Mouse (Mus musculus): ENCODE measurements around the gene Flot2. TPM values are rescaled to one million over a fixed set of nuclear protein-coding genes. Genes with fewer than 3 reads are reported as not detected.

Flot2 gene
- polyA plus RNA-seq (2012): 18.9 and 20.8 TPM in 2 replicates

DNA sequence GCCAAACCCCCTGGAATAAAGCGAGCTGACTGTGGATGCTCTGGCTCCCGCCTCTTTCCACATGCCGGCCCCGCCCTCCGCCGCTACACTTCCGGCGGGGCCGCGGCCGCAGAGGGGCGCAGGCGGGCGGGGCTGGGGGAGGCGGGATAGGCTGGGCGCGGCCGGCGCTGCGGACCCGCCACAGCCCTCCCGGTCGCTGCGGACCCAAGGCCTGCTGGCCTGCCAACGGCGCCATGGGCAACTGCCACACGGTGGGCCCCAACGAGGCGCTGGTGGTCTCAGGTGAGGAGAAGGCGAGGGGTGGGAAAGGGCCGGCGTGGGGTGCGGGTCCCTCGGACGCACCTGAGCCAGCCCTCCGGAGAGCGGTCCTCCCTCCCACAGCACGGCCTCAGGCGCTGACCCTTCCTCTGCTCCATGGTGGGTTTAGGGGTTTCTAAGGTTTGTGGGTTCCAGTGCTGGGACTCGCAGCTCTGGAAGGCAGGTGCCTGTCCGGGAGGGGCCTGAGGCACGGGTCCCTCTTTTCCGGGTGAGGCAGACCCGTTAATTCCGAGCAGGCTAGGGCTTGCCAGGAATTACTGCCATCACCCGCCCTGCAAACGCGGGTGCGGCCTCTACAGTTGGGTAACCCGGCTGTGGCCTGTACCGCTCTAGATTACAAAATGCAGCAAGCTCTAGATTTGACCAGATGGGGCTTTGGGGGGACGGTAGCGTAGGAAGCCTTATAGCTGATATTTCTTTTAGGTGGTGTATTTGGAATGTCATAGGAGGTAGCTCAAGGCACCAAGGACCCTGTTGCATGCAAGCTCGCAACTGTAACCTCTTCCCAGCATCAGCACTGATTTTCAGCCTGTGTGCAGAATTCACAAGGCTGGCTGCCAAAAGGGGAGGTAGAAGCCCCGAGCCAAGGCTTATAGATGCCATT is at the start of gene Flot2:
Flot2 (plus strand) TSS at position 101 of the 922 bp plus-strand sequence.
- no peak for TF ChIP-seq GATA1 (IDR thresholded peaks at IDR 0.05; ENCODE audit: low read length)

DNA sequence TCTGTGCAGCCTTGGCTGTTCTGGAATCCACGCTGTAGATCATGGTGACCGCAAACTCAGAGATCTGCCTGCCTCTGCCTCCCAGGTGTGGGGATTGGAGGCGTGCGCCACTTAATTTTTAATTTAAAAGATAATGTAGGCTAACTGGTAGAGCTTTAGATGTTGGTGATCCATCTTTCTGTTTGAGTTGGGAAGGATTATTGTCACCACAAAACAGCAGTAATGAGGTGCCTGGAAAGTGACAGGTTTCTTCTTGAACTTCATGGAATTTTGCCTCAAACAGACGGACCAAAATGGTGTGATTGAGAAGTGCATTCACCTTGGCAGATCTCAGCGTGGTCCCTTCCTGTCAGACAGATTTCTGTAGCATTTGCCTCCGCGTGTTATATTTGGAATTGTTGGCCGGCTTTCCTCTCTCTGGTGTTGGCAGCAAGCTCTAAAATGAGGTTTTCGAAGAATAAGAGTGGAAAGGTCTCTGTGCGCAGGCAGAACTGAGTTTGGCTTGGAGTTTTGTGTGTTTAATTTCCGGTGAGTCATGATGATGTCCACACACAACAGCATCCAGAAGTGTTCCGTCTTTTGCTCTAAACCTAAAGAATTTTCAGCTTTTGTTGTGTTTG is 48.5 kb upstream of the Flot2 start:
- no peak for TF ChIP-seq GATA1 (IDR thresholded peaks at IDR 0.05; ENCODE audit: low read length)

DNA sequence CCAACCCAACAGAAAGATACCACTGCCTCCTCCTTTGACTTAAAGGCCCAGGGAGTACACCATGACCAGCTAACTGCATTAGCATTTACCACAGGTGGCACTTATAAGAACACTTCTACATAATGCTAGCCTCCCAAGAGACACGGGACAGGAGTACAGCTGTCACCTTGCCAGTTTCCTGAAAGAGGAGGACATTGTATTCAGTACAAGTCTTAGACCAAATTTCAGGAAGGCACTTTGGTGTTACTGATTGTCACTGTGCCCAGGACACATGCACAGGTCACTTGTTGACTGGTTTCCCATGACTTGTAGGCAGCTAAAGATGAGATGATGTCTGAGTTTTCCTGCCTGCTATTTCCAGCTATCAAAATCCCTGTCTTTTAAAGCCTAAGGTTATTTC is 42.2 kb upstream of the Flot2 start:
- TF ChIP-seq GATA1 (IDR thresholded peaks at IDR 0.05; ENCODE audit: low read length): no peak

DNA sequence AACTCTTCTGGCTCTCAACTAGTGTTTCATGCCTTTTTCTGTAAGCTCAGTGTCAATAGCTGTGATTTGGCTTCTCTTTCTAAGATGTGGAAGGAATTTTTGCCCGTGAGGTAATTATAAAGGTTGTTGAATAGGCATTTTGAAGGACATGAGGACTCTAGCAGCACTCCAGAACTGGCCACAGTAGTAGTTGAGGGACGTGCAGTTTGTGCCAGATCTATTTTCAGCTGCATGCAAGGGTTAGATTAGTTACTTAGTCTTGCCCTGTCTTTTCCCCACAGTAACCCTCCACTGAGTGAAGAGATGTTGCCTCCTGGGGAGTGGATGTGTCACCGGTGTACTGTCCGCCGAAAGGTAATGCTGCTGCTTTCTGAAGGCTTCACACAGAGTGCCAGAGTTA is 31.3 kb upstream of the Flot2 start:
- no peak for TF ChIP-seq GATA1 (IDR thresholded peaks at IDR 0.05; ENCODE audit: low read length)

DNA sequence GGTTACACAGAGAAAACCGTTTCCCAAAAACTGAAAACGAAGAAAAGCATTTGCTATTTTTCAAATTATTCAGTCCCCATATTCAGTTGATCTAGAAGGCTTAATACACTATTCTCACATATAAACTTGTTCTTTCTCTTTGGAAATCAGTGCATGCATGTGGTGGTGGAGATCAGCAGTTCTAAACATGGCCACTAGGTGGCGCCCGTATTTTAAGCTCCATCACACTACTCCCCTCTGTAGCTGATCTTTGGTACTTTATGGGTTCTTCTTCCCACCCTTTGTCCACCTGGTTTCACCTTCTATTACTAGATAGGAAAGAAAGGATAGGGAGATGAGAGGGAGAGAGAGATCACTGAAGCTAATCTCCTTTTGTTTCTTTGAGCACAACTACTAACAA is 18.1 kb upstream of the Flot2 start:
- no peak for TF ChIP-seq GATA1 (IDR thresholded peaks at IDR 0.05; ENCODE audit: low read length)

DNA sequence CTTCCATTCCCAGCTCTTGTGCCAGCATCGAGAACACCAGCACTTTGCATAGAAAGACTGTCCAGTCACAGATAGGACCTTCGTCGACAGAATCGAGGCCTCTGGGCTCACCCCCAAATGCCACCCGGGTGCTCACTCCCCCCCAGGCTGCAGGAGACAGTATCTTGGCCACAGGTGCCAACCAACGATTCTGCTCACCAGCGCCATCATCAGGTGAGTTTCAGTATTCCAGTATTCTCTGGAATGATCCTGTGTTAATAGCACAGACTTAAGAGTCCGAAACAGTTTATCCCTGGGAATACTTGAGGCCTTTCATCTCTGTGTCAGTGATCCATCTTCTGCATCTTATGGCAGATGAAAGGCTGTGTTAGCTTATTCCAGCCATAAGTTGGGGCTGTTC is 14.1 kb upstream of the Flot2 start:
- no peak for TF ChIP-seq GATA1 (IDR thresholded peaks at IDR 0.05; ENCODE audit: low read length)

DNA sequence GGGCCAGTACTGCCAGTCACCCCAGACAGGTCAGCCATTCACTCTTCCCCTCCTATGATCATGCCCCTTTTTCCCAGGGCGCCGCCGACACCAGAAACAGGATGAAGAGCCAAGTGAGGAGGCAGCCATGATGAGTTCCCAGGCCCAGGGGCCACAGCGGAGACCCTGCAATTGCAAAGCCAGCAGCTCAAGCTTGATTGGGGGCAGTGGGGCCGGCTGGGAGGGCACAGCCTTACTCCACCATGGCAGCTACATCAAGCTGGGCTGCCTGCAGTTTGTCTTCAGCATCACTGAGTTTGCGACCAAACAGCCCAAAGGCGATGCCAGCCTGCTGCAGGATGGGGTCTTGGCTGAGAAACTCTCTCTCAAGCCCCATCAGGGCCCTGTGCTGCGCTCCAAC is 8.5 kb upstream of the Flot2 start:
- TF ChIP-seq GATA1 (IDR thresholded peaks at IDR 0.05; ENCODE audit: low read length): no peak

DNA sequence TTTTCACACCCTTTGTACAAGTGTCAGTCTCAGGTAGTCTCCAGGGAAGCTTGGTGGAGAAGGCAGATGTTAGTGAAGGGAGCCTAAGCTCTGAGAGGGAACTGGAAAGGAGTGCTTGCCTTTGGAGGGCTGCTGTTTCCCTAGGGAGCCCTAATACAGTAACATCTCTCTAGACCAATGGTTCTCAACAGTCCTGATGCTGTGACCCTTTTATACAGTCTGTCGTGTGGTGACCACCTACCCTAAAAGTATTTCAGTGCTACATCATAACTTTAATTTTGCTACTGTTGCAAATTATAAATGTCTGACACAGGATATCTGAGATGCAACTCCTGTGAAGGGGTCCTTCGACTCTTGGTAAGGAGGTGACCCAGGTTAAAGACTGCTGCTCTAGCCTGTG is 7.1 kb upstream of the Flot2 start:
- TF ChIP-seq GATA1 (IDR thresholded peaks at IDR 0.05; ENCODE audit: low read length): no peak

DNA sequence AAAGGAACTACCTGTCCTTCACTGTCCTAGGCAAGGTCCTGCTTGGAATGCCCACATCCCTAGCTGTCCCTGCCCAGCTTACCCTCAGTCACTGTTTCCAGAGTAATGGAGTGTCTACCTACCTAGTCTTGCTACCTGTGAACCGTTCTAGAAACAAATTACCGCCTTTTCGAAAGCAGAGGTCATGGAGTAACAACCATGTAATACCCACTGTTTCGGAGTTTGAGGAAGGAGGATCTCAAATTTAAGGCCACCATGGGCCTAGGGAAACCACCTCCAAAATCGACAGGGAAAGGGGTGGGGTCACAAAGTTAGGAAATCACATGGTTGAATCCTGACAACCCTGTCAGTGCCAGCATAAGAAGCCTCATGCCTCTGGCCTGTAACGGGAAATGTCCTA is 6.3 kb upstream of the Flot2 start:
- TF ChIP-seq GATA1 (IDR thresholded peaks at IDR 0.05; ENCODE audit: low read length): no peak

DNA sequence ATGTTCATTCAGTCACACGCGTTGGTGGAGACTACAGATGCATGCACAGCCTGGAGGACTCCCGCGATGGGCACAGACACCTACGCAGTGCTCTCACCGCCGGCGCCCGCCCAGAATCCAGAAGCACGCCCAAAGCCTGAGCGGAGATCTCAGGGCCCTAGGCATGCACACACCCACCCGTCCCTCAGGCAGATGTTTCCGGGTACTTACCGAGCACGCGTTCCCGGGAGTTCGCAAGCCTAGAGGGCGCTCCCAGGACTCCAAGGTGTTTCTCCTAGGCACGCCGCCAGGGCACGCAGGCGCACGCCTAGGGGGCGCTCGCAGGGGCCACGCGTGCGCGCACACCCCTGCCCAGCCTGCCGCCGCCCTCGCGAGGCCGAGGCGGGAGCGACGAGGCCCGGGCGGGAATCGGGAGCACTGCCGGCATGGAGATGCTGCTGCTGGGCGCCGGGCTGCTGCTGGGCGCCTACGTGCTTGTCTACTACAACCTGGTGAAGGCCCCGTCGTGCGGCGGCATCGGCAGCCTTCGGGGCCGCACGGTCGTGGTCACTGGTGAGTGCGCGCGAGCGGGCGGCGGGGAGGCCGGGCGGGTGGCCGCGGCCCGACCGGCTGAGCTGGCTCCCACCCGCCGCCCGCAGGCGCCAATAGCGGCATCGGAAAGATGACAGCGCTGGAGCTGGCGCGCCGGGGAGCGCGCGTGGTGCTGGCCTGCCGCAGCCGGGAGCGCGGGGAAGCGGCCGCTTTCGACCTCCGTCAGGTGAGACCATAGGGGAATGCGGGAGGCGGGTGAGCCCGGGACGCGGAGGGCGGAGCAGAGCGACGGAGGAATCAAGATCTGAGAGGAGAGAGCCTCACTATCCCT is 5.6 kb upstream of the Flot2 start, which contains the start of gene Dhrs13:
Dhrs13 (plus strand) TSS at position 334 of the 862 bp plus-strand sequence.
- no peak for TF ChIP-seq GATA1 (IDR thresholded peaks at IDR 0.05; ENCODE audit: low read length)

DNA sequence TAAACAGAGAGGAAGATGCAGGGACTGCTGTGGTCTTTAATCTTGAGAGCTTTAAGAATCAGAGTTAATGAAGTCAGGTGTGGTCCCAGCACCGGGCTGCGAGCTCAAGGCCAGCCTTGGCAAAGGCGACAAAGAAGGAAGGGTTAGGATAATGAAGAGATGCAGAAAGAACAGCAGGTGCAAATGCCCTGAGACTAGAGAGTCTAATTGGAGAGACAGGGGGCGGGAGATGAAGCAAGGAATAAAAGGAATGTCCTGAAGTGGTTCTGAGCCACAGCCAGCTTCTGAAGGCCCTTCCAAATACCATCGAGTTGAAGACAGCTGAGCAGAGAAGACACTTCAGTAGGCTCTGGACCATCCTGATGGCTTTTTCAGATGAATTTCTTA is 4.9 kb upstream of the Flot2 start:
- TF ChIP-seq GATA1 (IDR thresholded peaks at IDR 0.05; ENCODE audit: low read length): no peak

DNA sequence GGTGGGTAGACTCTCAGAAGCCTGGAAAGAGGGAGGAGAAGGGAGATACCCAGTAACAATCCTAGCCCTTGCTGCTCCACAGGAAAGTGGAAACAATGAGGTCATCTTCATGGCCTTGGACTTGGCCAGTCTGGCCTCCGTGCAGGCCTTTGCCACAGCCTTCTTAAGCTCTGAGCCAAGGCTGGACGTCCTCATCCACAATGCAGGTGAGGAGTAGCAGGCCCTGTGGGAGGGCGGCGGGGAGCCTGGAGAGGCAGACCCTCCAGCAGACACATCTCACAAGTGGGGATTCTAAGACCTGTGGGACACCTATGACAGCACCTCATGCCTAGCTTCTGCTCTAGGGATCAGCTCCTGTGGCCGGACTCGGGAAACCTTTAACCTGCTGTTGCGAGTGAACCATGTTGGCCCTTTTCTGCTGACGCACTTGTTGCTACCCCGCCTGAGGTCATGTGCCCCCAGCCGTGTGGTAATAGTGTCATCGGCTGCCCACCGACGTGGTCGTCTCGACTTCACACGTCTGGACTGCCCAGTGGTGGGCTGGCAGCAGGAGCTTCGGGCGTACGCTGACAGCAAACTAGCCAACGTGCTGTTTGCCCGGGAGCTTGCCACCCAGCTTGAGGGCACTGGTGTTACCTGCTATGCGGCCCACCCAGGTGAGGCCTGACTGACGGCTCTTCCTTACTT is 3.7 kb upstream of the Flot2 start:
- no peak for TF ChIP-seq GATA1 (IDR thresholded peaks at IDR 0.05; ENCODE audit: low read length)

DNA sequence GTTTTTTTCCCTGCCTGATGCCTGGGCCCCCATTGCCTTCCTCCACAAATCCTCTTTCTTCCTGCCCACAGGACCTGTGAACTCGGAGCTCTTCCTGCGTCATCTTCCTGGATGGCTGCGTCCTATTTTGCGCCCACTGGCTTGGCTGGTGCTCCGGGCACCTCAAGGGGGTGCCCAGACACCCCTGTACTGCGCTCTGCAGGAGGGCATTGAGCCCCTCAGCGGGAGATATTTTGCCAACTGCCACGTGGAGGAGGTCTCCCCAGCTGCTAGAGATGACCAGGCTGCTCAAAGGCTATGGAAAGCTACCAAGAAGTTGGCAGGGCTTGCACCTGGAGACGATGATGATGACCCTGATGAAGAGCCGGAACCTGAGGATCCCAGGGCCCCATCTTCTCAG is 940 bp upstream of the Flot2 start:
- TF ChIP-seq GATA1 (IDR thresholded peaks at IDR 0.05; ENCODE audit: low read length): no peak

DNA sequence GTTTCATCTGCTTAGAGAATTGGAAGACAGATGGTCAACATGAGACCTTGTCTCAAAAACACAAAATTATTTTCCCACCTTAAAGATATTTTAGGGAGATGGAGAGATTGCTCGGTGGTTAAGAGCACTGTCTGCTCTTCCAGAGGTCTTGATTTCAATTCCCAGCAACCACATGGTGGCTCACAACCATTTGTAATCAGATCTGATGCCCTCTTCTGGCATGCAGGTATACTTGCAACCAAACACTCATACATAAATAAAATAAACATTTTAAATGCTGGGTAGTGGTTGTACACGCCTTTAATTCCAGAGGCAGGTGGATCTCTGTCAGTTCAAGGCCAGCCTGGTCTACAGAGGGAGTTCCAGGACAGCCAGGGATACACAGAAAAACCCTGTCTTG is 3.1 kb downstream of the Flot2 start:
- no peak for TF ChIP-seq GATA1 (IDR thresholded peaks at IDR 0.05; ENCODE audit: low read length)

DNA sequence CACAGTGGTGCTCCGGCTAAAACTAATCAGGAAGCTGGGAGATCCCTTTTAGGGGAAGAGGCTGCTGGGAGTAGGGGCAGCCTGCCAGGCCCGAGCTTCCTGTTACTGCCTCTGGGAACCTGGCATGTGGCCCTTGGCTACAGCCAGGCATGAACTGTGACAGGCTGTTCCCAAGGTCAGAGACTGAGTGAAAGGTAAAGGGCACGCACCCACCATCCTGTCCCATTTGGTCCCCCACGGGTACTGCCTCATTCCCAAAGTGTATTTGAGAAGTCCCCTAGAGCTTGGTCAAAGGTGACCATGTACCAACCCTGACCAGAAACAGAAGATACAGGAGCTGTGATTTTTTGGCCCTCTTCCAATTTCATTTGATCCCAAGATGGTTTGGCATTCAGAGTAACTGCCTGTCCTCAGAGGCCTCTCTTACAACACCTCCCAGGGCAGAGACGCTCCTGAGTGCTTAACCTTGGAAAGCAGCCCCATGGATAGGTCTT is 7.1 kb downstream of the Flot2 start:
- no peak for TF ChIP-seq GATA1 (IDR thresholded peaks at IDR 0.05; ENCODE audit: low read length)

Data from G1E-ER4 (cell line).